Mouse (Mus musculus): ENCODE results near the gene Aqp6. TPM values are rescaled to one million over a fixed set of nuclear protein-coding genes. Genes with fewer than 3 reads are reported as not detected.

Gene Aqp6
- polyA plus RNA-seq, 1 experiment from 2014 or later, result 0.10 TPM

DNA sequence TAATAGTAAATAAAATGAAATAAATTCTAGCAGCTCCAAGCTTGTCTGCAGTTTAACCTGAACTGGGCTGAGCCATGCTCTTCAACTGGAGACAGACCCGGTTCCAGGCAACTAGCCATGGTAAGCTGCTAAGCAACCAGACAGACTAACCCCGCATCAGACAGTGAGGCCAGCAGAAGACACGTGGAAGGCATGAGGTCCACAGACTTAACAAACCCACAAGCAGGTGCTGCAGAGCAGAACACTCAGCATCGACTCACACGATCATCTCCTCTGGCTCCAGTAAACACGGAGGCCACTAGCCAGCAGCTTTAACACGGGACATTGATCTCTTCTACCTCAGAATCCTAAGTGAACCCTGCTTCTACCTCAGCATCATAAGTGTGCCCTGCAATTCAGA is 43.6 kb downstream of the Aqp6 start:
- 0 out of 2 replicates have a peak overlapping the region, but pooled peaks have one; percentile 9 for H3K4me2 ChIP-seq (ENCODE audit: low read length)
- H3K9ac ChIP-seq (ENCODE audit: low read length), result peak overlapping the region; percentile 46
- no peak for DNase-seq (ENCODE audit: low spot score)
- H3K9me3 ChIP-seq (replicated peaks; ENCODE audit: control insufficient read depth, low read length), result no peaks in the 10 kb centered on the region
- H3K27ac ChIP-seq (ENCODE audit: low read depth, low read length), result no peak overlapping the region; the same call in 1 of the 2 replicates
- H3K36me3 ChIP-seq (ENCODE audit: control insufficient read depth, insufficient read depth, low read length), result peaks cover 8% of the 10 kb centered on the region
- H3K27me3 ChIP-seq (replicated peaks; ENCODE audit: control insufficient read depth, insufficient read depth, low read length), result no peaks in the 10 kb centered on the region
- no peak for ATAC-seq
- H3K4me3 ChIP-seq (ENCODE audit: low read depth, low read length), result no peak overlapping the region
- peaks cover 34% of the 10 kb centered on the region for H3K4me1 ChIP-seq (ENCODE audit: control insufficient read depth, insufficient read depth, low read length)
- WGBS, result 58% methylated on average over 7 of the region's 7 CpGs

- Histone ChIP-seq H3K4me1 (ENCODE audit: control insufficient read depth, insufficient read depth, low read length) (peaks cover 44% of the 10 kb centered on the region), H3K4me3 (ENCODE audit: low read depth, low read length) (no peak overlapping the region), H3K9me3 (replicated peaks; ENCODE audit: control insufficient read depth, low read length) (no peaks in the 10 kb centered on the region), H3K27me3 (replicated peaks; ENCODE audit: control insufficient read depth, insufficient read depth, low read length) (no peaks in the 10 kb centered on the region), H3K9ac (ENCODE audit: low read length) (peak overlapping the region; percentile 38; the same call in 1 of the 2 replicates), H3K27ac (ENCODE audit: low read depth, low read length) (peak overlapping the region; percentile 64), H3K4me2 (ENCODE audit: low read length) (peak overlapping the region; percentile 85), H3K36me3 (ENCODE audit: control insufficient read depth, insufficient read depth, low read length) (no peaks in the 10 kb centered on the region)
- ATAC-seq (no peak), DNase-seq (ENCODE audit: low spot score) (peak; percentile 66)
- WGBS, result 14% methylated on average over 4 of the region's 4 CpGs
Observed at GRCm38 (mm10) chr15:99648326-99648725, 47.1 kb downstream of the Aqp6 start.

DNA sequence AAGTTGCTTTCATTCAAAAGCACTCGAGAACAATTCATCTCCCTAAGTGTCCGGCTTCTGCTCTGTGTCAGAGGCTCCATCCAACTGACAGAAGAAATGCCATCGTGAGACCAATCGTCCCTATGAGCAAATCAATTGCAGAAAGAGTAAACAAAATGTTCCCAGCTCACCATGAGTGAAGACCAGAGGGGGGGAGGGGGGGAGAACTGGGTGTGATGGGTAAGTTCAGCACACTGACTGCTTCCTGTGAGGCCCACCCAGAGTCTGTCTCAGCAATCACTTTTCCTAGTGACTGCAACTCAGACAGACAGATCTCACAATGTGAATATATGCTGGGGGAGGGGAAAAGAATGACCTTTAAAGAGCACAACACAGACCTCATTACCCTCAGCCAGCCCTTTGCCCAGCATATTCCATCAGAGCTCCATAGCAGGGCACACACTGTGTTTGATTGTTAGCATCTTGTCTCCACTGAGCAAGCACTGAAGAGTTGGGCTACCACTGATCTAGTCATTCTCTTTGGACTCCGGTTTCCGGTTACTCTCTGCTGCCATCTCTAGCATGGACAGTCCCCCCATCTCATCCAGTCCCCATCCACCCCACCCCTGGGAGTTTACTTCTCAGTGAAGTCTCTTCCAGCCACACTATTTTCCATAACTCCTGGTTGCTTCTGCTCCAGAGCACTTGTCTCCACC is 48.0 kb downstream of the Aqp6 start:
- DNase-seq (ENCODE audit: low spot score), result no peak
- Histone ChIP-seq H3K36me3 (ENCODE audit: control insufficient read depth, insufficient read depth, low read length) (no peaks in the 10 kb centered on the region), H3K27me3 (replicated peaks; ENCODE audit: control insufficient read depth, insufficient read depth, low read length) (peaks cover 4% of the 10 kb centered on the region; the same call in 1 of the 2 replicates), H3K4me3 (ENCODE audit: low read depth, low read length) (peak overlapping the region; percentile 80), H3K9ac (ENCODE audit: low read length) (peak overlapping the region; percentile 47; the same call in 1 of the 2 replicates), H3K4me1 (ENCODE audit: control insufficient read depth, insufficient read depth, low read length) (peaks cover 47% of the 10 kb centered on the region), H3K4me2 (ENCODE audit: low read length) (peak overlapping the region; percentile 85), H3K9me3 (replicated peaks; ENCODE audit: control insufficient read depth, low read length) (no peaks in the 10 kb centered on the region), H3K27ac (ENCODE audit: low read depth, low read length) (peak overlapping the region; percentile 11; the same call in 1 of the 2 replicates)
- 35% methylated on average over 6 of the region's 6 CpGs for WGBS
- ATAC-seq, result no peak

DNA sequence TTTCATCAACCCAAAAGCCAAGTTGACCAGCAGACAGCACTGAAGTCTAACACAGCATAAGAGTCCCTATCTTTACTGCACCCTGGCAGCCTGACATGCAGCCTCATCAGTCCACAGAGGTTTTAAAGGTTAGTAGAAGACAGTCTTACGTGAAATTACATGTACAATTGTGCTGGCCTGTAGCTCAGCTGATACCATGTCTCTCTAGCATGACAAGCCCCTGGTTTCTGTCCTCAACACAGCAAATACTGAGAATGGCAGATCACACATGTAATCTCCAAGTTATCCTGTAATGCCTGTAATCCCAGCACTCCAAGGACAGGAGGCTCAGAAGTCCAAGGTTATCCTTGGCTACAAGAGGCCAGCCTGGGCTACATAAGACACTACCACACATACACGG is 49.1 kb downstream of the Aqp6 start:
- ATAC-seq, result no peak
- WGBS, result 45% methylated on average over 2 of the region's 2 CpGs

DNA sequence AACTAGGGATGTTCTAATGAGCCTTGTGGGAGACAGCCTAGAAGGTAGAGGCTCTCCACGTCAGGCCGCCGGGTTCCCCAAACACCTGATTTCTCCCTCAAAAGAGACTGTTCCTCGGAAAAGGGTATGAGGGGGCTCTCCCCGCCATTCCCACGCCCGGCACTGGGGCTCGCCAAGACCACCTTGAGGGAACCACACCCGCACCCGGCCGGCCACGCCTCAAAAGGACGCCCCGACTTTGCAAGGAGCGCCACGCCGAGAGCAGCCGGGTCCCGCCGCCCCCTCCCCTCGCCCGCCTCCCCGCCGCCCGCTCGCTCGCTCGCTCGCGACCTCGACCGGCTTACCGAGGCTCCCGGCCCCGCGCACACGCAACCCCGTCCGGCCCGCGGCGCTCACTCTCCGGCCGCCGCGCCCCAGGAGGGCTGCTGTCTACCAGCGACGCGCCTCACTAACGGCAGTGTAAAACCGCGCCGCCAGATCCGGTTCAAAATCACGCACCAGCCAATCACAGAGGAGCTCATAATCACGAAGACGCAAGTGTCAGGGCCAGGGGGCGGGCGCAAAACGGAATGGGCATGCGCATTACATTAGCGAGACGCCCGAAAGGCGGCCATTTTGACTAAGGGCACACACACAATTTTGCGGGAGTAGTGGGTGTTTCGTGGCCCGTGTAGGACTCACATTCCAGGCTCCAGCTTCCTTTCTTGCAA is 50.1 kb downstream of the Aqp6 start, which contains the start of gene Racgap1:
Gene Racgap1 (minus strand): TSS at position 494 of the 710 bp plus-strand sequence.
- peak; percentile 96 for ATAC-seq

More for the DNA sequence above, 49.1 kb downstream of the Aqp6 start:
- Histone ChIP-seq H3K4me2 (ENCODE audit: low read length) (peak overlapping the region; percentile 85), H3K4me3 (ENCODE audit: low read depth, low read length) (peak overlapping the region; percentile 80), H3K4me1 (ENCODE audit: control insufficient read depth, insufficient read depth, low read length) (peaks cover 41% of the 10 kb centered on the region), H3K9ac (ENCODE audit: low read length) (peak overlapping the region; percentile 78; the same call in 1 of the 2 replicates), H3K9me3 (replicated peaks; ENCODE audit: control insufficient read depth, low read length) (no peaks in the 10 kb centered on the region), H3K27ac (ENCODE audit: low read depth, low read length) (no peak overlapping the region), H3K36me3 (ENCODE audit: control insufficient read depth, insufficient read depth, low read length) (no peaks in the 10 kb centered on the region), H3K27me3 (replicated peaks; ENCODE audit: control insufficient read depth, insufficient read depth, low read length) (peaks cover 13% of the 10 kb centered on the region; the same call in 1 of the 2 replicates)
- DNase-seq (ENCODE audit: low spot score), result no peak

DNA sequence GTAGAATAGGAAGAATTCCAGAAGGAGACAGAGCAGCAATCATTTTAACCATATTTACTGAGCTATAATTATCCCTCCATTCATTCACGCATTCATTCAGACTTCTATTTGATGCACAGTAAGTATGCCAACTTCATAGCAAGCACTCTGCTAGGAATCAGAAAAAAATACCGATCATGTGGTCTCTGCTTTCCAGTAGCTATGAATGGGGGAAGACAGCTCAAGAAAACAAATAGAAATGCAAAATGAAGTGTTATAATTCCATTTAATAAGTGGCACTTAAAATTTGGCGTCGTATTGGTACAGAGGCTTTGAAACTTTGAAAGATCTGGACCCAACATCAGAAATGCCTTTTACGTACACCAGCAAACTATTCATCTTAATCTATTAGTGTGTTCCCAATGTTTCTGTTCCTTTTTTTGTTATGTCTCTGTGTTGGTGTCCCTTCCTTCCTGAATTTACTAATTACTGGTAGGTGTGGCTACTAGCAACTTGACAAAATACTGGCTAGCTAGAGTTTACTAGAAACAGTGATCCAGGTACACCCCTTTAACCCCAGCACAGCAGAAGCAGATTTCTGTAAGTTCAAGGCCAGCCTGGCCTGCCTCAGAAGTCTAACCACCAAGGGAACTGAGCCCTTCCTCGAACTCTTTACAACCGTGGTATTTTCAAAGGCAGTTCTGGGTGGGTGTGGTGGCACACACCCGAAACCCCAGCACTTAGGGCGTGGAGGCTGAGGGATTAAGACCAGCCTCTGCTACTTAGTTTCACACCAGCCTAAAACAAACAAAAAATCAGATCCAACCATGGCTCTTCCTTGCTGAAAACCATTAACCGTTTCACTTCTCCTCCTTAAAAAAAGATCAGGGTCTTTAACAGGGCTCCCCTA is 51.0 kb downstream of the Aqp6 start:
- no peak; the same call in 1 of the 2 replicates for ATAC-seq
- Histone ChIP-seq H3K4me3 (ENCODE audit: low read depth, low read length) (peak overlapping the region; percentile 80), H3K27me3 (replicated peaks; ENCODE audit: control insufficient read depth, insufficient read depth, low read length) (peaks cover 15% of the 10 kb centered on the region; the same call in 1 of the 2 replicates), H3K9me3 (replicated peaks; ENCODE audit: control insufficient read depth, low read length) (no peaks in the 10 kb centered on the region), H3K4me1 (ENCODE audit: control insufficient read depth, insufficient read depth, low read length) (peaks cover 35% of the 10 kb centered on the region), H3K4me2 (ENCODE audit: low read length) (peak overlapping the region; percentile 51), H3K27ac (ENCODE audit: low read depth, low read length) (no peak overlapping the region), H3K36me3 (ENCODE audit: control insufficient read depth, insufficient read depth, low read length) (no peaks in the 10 kb centered on the region), H3K9ac (ENCODE audit: low read length) (no peak overlapping the region)
- 76% methylated on average over 10 of the region's 10 CpGs for WGBS
- DNase-seq (ENCODE audit: low spot score), result no peak

More for the DNA sequence above, 50.1 kb downstream of the Aqp6 start, which contains the start of gene Racgap1:
- Histone ChIP-seq H3K36me3 (ENCODE audit: control insufficient read depth, insufficient read depth, low read length) (no peaks in the 10 kb centered on the region), H3K9me3 (replicated peaks; ENCODE audit: control insufficient read depth, low read length) (no peaks in the 10 kb centered on the region), H3K4me3 (ENCODE audit: low read depth, low read length) (peak within 1 kb of the TSS; percentile 80), H3K4me1 (ENCODE audit: control insufficient read depth, insufficient read depth, low read length) (peaks cover 36% of the 10 kb centered on the region), H3K9ac (ENCODE audit: low read length) (peak within 1 kb of the TSS; percentile 78), H3K27ac (ENCODE audit: low read depth, low read length) (peak within 1 kb of the TSS; percentile 27; the same call in 1 of the 2 replicates), H3K27me3 (replicated peaks; ENCODE audit: control insufficient read depth, insufficient read depth, low read length) (peaks cover 15% of the 10 kb centered on the region; the same call in 1 of the 2 replicates), H3K4me2 (ENCODE audit: low read length) (peak within 1 kb of the TSS; percentile 85)
- DNase-seq (ENCODE audit: low spot score), result peak; percentile 99
- WGBS, result under 1% methylated on average over 66 of the region's 68 CpGs

- Histone ChIP-seq H3K4me3 (ENCODE audit: low read depth, low read length) (no peak overlapping the region), H3K9me3 (replicated peaks; ENCODE audit: control insufficient read depth, low read length) (no peaks in the 10 kb centered on the region), H3K4me1 (ENCODE audit: control insufficient read depth, insufficient read depth, low read length) (peaks cover 27% of the 10 kb centered on the region), H3K9ac (ENCODE audit: low read length) (0 out of 2 replicates have a peak overlapping the region, but pooled peaks have one; percentile 40), H3K27ac (ENCODE audit: low read depth, low read length) (no peak overlapping the region), H3K36me3 (ENCODE audit: control insufficient read depth, insufficient read depth, low read length) (no peaks in the 10 kb centered on the region), H3K27me3 (replicated peaks; ENCODE audit: control insufficient read depth, insufficient read depth, low read length) (peaks cover 15% of the 10 kb centered on the region; the same call in 1 of the 2 replicates), H3K4me2 (ENCODE audit: low read length) (peak overlapping the region; percentile 39)
- WGBS, result 13% methylated on average over 8 of the region's 8 CpGs
- no peak for ATAC-seq
- DNase-seq (ENCODE audit: low spot score), result no peak
Observed at GRCm38 (mm10) chr15:99653291-99653690, 52.1 kb downstream of the Aqp6 start.

DNA sequence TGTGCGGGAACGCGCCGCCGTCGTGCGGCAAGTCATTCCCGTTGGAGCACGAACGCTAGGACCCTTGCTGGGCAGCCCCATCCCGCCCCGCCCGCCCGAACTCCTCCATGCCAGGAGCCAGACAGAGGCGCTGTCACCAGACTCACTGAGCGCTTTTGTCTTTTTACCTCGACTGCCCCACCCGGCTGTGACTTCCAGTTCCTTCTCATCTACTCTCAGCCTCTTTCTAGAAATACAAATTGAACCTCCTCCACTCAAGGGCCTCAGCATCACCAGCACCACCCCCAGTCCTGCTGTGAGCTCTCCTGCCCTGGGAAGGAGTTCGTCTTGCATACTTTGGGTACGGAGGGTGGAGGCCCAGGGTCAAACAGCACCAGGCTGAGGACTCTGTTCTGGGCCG is 52.7 kb downstream of the Aqp6 start:
- peaks cover 22% of the 10 kb centered on the region for H3K4me1 ChIP-seq (ENCODE audit: control insufficient read depth, insufficient read depth, low read length)
- H3K9ac ChIP-seq (ENCODE audit: low read length), result peak overlapping the region; percentile 40; the same call in 1 of the 2 replicates
- H3K36me3 ChIP-seq (ENCODE audit: control insufficient read depth, insufficient read depth, low read length), result no peaks in the 10 kb centered on the region
- H3K4me2 ChIP-seq (ENCODE audit: low read length), result peak overlapping the region; percentile 39
- no peak overlapping the region for H3K4me3 ChIP-seq (ENCODE audit: low read depth, low read length)
- ATAC-seq (no peak), DNase-seq (ENCODE audit: low spot score) (no peak)
- H3K27ac ChIP-seq (ENCODE audit: low read depth, low read length), result no peak overlapping the region
- H3K27me3 ChIP-seq (replicated peaks; ENCODE audit: control insufficient read depth, insufficient read depth, low read length), result peaks cover 15% of the 10 kb centered on the region; the same call in 1 of the 2 replicates
- no peaks in the 10 kb centered on the region for H3K9me3 ChIP-seq (replicated peaks; ENCODE audit: control insufficient read depth, low read length)
- 4% methylated on average over 19 of the region's 21 CpGs for WGBS
